Mouse (Mus musculus) urinary bladder, adult 2 months (tissue): Measurements from ENCODE around the gene Vmn2r1. TPM values are rescaled to one million over a fixed set of nuclear protein-coding genes. Genes with fewer than 3 reads are reported as not detected.

Experiments used
- DNase-seq: peaks from one replicate; pipeline ENCODE4 v3.0.0; 2022; ENCODE audit warnings: low spot score
- polyA plus RNA-seq: library from polyadenylated mRNA; depleted of rRNA; stranded (reverse); fragments of >200 nt; gene quantifications from 2 replicates; pipeline ENCODE4 v1.2.3, GENCODE M21; 2012; rRNA removed

Gene Vmn2r1
- polyA plus RNA-seq, result 0.21 and 0.24 TPM in 2 replicates

DNA sequence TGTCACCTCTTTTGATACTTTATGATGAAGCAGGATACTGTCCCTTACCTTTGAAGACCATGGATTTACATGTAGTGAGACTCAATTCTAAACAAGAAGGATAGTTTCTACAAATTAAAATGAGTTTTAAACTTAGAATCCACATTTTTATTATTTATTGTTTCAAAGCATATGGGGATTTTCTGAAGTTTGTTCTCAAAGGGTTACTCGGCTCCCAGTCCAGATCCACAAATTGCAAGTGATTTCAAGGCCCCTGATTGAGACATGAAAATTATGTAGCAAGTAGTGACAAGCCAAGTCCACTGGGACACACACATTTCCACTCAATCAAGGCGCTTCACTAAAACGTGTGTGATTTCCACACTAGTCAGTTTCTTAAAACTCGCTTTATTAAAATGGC lies at the start of gene Vmn2r1:
Vmn2r1 (plus strand) TSS at position 301 of the 400 bp plus-strand sequence.
- DNase-seq, result no peak

DNA sequence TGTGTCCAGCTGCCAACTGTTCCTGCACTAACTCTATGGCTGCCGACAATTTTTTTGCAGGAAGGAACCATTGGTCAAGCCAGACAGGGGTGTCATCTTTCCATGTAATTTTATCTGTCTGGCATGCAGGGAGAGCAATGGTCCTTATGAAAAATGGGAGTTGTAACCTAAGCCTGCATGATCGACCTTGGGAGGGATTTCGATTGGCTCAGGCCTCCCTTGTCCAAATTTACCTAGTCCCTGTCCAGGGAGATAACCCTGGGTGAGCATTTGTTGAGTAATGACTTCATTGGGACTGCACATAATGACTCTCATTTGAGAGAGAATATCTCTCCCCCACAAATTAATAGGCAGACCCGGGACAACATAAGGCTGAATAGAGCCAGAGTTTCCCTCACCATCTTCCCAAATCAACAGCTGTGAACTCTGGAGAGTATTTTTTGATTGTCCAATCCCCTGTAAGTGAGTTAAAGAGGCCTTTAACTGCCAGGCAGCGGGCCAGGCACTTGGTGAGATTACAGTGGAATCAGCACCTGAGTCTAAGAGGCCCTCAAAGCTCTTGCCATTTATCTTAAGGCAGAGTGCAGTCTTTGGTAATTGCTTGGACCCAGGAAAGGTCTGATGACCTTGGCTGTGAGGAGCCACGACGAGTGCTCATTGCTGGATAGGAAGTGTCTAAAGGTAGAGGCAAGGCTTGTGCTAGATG lies 43.1 kb upstream of the Vmn2r1 start:
- DNase-seq, result no peak

DNA sequence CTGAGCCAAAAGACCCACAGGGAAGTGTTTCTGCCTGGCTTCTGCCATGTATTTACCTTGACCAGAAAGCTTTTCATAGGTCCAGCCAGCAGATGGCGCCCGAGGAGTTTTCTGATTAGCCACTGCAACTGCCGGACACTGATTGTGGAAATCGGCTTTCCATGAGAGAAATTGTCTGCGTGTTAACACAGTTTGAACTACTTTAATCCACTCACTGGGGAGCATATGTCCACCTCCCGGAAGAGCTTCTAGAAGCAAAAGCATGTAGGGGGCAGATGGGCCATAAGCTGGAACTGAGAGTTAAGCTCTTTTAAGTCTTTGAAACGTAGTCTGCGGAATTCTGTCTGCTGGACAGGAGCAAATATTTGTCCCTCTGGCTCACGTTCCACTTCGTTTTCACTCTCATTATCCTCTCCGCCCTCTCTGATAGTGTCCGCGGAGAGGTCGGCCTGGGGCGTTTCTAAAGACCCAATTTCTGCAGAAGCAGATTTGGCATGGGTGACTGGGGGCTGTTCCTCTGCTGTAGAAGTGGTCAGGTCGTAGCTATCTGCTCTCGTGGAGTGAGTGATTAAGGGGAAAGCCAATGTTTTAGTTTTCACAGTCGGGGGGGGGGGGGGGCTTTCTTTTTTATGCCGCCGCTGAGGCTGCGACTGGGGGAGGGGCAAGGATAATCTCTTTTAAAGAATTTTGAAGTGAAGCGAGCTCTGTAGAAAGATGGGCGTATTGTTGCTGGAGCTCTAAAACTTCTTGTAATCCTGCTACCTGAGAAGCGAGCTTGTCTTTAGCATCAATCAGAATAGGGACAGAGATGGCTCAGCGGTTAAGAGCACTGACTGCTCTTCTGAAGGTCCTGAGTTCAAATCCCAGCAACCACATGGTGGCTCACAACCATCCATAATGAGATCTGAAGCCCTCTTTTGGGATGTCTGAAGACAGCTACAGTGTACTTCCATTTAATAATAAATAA lies 41.2 kb upstream of the Vmn2r1 start:
- DNase-seq, result peak; percentile 71

DNA sequence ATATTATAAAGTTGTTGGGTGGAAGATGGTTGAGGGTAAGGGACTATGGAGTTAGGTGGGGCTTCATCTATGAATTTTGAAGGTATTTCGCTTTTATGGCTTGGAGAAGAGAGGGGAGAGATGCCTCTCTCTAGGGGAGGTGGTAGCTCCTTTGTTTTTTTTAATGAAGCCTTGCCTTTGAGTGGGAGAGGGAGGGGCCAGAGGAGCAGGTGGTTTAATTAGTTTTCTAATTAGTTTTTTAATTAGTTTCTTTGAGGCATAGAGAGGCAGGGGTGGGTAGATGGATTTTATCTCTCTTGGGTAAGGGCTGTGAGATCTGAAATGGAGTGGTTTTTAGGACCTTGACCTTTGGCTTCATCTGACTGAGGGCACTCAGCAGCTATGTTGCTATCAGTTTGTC lies 31.4 kb downstream of the Vmn2r1 start:
- no peak for DNase-seq

DNA sequence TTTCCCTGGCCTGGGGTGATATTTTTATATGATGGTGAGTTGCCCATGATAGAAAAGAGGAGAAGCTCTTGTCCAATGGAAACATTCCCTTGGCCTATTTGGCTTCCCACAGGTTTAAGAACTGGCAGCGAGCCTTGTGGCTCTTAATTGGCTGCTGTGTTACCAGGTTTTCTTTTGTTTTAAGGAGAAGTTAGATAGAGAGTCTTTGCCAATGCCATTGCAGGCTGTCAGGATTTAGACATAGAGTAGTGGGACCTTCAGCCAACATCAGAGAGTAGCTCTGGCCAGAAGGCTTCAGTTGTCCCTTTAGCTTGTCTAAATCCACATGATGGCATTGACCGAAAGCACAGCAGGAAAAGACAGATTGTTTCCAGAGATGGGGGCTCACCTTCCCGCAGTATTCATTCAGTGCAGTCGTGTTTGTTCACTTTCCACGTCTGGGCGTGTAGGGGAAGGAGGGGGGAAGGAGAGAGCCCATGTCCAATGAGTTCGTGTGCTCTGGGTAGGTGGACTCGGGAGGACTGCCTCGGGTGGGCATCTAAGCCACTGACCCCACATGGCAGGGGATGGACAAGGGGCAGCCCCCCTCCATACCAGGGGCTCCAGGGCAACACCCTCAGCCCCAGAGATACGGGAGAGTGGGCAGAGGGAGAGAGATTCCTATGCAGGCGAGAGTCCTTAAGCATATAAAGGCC lies 32.2 kb downstream of the Vmn2r1 start:
- no peak for DNase-seq

DNA sequence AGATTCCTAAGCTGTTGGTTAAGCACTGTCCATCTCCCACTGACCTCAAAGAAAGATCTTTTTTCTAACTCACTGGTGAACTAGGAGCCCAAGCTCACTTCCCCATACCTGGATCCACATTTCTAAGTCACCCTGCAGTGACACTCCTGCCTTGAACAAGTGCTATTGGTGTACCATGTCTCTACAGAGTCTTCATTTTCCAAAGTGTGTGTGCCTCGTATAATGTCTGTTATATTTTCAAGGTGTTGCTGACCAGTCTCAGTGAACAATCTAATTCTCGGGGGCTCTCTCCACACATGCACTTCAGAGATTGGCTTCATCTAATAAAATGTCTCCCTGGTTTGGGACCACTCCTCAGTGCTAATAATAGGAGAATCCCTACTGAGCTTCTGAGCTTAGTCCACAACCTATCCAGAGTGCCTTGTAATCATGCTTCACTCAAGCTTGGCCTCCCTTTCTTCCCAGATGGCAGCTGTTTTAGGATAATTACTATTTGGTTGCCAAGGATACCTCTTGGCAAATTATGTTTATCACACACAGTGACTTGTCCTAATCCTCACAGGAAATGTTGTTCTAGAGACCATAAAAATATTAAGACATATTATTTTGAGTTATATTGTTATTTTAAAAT lies 60.6 kb downstream of the Vmn2r1 start, which contains the start of gene Vmn2r2:
Vmn2r2 (minus strand) TSS at position 51 of the 631 bp plus-strand sequence.
- no peak for DNase-seq

Other genes starting within 250 kb of the Vmn2r1 start
- gene Plch1, start 182.1 kb upstream of the Vmn2r1 start, polyA plus RNA-seq, result 0.35 and 0.47 TPM in 2 replicates
- gene E130311K13Rik, start 152.1 kb upstream of the Vmn2r1 start, polyA plus RNA-seq, result 7.7 and 7.9 TPM in 2 replicates
- 17.5 and 21.4 TPM in 2 replicates for gene Slc33a1, start 116.8 kb upstream of the Vmn2r1 start, polyA plus RNA-seq
- gene Gmps, start 105.4 kb upstream of the Vmn2r1 start, polyA plus RNA-seq, result 8.9 and 9.6 TPM in 2 replicates
- not detected in 2 replicates for gene Vmn2r2, start 60.4 kb downstream of the Vmn2r1 start, polyA plus RNA-seq
- not detected in 2 replicates for gene Vmn2r3, start 208.2 kb downstream of the Vmn2r1 start, polyA plus RNA-seq